7 mouse cellular contexts compared by ENCODE assay signal in the genomic region with DNA sequence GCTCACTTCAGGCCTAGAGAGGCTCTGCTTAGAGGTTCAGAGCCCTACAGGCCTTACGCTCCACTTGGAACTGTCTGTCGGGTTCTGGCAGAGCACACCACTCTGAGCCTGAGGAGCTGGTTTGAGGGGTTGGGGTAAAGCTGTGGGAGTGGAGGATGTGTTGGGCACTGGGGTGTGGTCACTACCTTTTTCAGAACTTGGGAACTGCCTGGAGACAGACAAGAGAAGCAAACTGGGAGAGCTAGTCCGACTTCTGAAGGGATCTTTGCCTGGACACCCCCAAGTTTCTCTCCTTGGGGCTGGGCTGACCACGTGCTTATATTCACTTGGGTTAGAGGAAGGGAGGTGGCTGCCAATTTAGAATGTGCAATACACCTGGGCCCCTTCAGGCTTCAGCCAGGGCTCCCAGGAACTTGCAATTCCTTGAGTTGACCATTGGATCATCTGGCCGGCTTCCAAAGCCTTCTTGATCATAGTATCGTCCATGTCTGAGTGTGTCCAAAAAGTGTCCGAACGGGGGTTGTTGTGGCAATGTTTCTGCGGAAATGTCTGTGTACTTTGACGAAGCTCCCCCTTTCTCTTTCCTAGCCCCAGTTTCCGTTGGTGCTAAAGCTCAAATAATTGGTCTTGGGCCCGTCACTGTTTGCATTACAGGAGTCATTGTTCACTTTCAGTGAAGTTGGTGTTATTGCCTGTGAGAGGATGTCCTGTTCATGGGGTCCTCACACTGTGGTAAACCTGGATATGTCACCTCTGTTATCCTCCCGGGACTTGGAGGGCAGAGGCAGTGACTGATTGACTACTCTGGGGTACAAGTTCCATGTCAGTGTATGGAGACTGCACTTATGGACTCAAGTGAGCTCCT. TPM values are rescaled to one million over a fixed set of nuclear protein-coding genes. Genes with fewer than 3 reads are reported as not detected.
A peak's percentile ranks its signal among the peaks of the same experiment; 100 is the strongest.
DNase-seq lines count a peak whose midpoint lies in the region; ATAC-seq and TF ChIP-seq lines count a peak whose summit lies in the region.

No protein-coding gene starts in this region.

- no peaks in the 10 kb centered on the region for H3K9me3 ChIP-seq in G1E (replicated peaks)
- H3K9me3 ChIP-seq in hindbrain, embryonic 12.5 days (replicated peaks) = no peaks in the 10 kb centered on the region
- H3K9me3 ChIP-seq in limb, embryonic 14.5 days (ENCODE audit: control insufficient read depth, low read length) = no peaks in the 10 kb centered on the region

- no peak for DNase-seq in G1E (ENCODE audit: low spot score)
- peak; percentile 38 for DNase-seq in limb, embryonic 14.5 days (ENCODE audit: low spot score)
- DNase-seq in frontal cortex, postnatal 36 days (ENCODE audit: low spot score in 2 of 2) = no peak
- no peak for DNase-seq in frontal cortex, postnatal 14 days (ENCODE audit: low spot score in 2 of 2)

- TF ChIP-seq POLR2A in bone marrow macrophage, adult 2 months (IDR thresholded peaks at IDR 0.05; ENCODE audit: borderline replicate concordance, low read depth, low read length) = no peak
- no peak for TF ChIP-seq POLR2A in limb, embryonic 14.5 days (IDR thresholded peaks at IDR 0.05; ENCODE audit: borderline replicate concordance, extremely low read depth, insufficient read depth, insufficient read length)

- WGBS in hindbrain, embryonic 12.5 days = 83% methylated on average over 13 of the region's 13 CpGs
- WGBS in limb, embryonic 14.5 days = 70% methylated on average over 13 of the region's 13 CpGs

- H3K36me3 ChIP-seq in G1E (replicated peaks) = peaks cover 4% of the 10 kb centered on the region
- H3K36me3 ChIP-seq in hindbrain, embryonic 12.5 days = no peaks in the 10 kb centered on the region
- no peaks in the 10 kb centered on the region for H3K36me3 ChIP-seq in limb, embryonic 14.5 days (ENCODE audit: control insufficient read depth, insufficient read depth, low read length)

- H3K27me3 ChIP-seq in G1E (ENCODE audit: insufficient read depth, low read length) = peaks cover 19% of the 10 kb centered on the region
- peaks cover 47% of the 10 kb centered on the region for H3K27me3 ChIP-seq in hindbrain, embryonic 12.5 days
- H3K27me3 ChIP-seq in limb, embryonic 14.5 days (ENCODE audit: control insufficient read depth, insufficient read depth, low read length) = no peaks in the 10 kb centered on the region

- H3K27ac ChIP-seq in bone marrow macrophage, adult 2 months (ENCODE audit: insufficient read depth, low read depth, low read length) = peak overlapping the region; percentile 88
- H3K27ac ChIP-seq in hindbrain, embryonic 12.5 days = no peak overlapping the region
- H3K27ac ChIP-seq in limb, embryonic 14.5 days (replicated peaks; ENCODE audit: low read depth, low read length) = peak overlapping the region; percentile 62

- no peak for TF ChIP-seq CTCF in G1E (IDR thresholded peaks at IDR 0.05; ENCODE audit: low read depth, low read length)
- no peak for TF ChIP-seq CTCF in bone marrow macrophage, adult 2 months (IDR thresholded peaks at IDR 0.05; ENCODE audit: low read depth, low read length)

- no peak for ATAC-seq in G1E (ENCODE audit: extremely low read depth, insufficient number of reproducible peaks, low FRiP score, poor library complexity, severe bottlenecking)
- no peak for ATAC-seq in hindbrain, embryonic 12.5 days (ENCODE audit: low FRiP score)
- ATAC-seq in limb, embryonic 14.5 days (ENCODE audit: low FRiP score, low read depth) = no peak
- ATAC-seq in cerebellum, adult (ENCODE audit: insufficient number of reproducible peaks, low FRiP score, low TSS enrichment) = no peak

- H3K4me3 ChIP-seq in G1E (ENCODE audit: low read depth, low read length) = peak overlapping the region; percentile 28; the same call in 1 of the 2 replicates
- peak overlapping the region; percentile 97 for H3K4me3 ChIP-seq in bone marrow macrophage, adult 2 months (ENCODE audit: insufficient read depth, low read length)
- H3K4me3 ChIP-seq in hindbrain, embryonic 12.5 days = no peak overlapping the region; the same call in 1 of the 2 replicates
- H3K4me3 ChIP-seq in limb, embryonic 14.5 days (replicated peaks; ENCODE audit: low read length) = peak overlapping the region; percentile 64

- H3K9ac ChIP-seq in hindbrain, embryonic 12.5 days = no peak overlapping the region
- peak overlapping the region; percentile 8 for H3K9ac ChIP-seq in limb, embryonic 14.5 days (ENCODE audit: low read depth, low read length, severe bottlenecking)

- peaks cover 83% of the 10 kb centered on the region for H3K4me1 ChIP-seq in G1E (ENCODE audit: insufficient read depth, low read depth, low read length)
- H3K4me1 ChIP-seq in bone marrow macrophage, adult 2 months (ENCODE audit: control insufficient read depth, insufficient read depth, low read length) = peaks cover 60% of the 10 kb centered on the region
- peaks cover 36% of the 10 kb centered on the region for H3K4me1 ChIP-seq in hindbrain, embryonic 12.5 days
- peaks cover 64% of the 10 kb centered on the region for H3K4me1 ChIP-seq in limb, embryonic 14.5 days (ENCODE audit: control insufficient read depth, insufficient read depth, low read length)

- H3K4me2 ChIP-seq in hindbrain, embryonic 12.5 days (replicated peaks) = peak overlapping the region; percentile 11; the same call in 1 of the 2 replicates
- H3K4me2 ChIP-seq in limb, embryonic 14.5 days (replicated peaks; ENCODE audit: low read depth, low read length, severe bottlenecking) = peak overlapping the region; percentile 56

RNA-seq across cellular contexts. Expression of a gene that starts 3.0 kb away (rescaled TPM):
- total RNA-seq in G1E (2014; fragmentation: Nextera tagmentation) (22.4 and 27.8 TPM in 2 replicates), G1E (2017) (100 and 124 TPM in 2 replicates)
- 5.9 and 10.4 TPM in 2 replicates for polyA plus RNA-seq in G1E (2012)
- 440 and 513 TPM in 2 replicates for polyA plus RNA-seq in bone marrow macrophage, adult 2 months (2012; ENCODE audit: insufficient read depth, insufficient read length, missing spikeins)
- 12.7 and 15.4 TPM in 2 replicates for polyA plus RNA-seq in hindbrain, embryonic 12.5 days (2016; fragmentation: Nextera tagmentation; extraction: Ambion mirVana)
- polyA plus RNA-seq in limb, embryonic 14.5 days (2012; rRNA removed) = 21.6 and 31.4 TPM in 2 replicates
- 61.5 and 61.6 TPM in 2 replicates for polyA plus RNA-seq in limb, embryonic 14.5 days (2014; fragmentation: Nextera tagmentation; extraction: Ambion mirVana)

RNA-seq across cellular contexts. Expression of a gene that starts 25.3 kb away (rescaled TPM):
- 955 and 998 TPM in 2 replicates for total RNA-seq in G1E (2014; fragmentation: Nextera tagmentation)
- total RNA-seq in G1E (2017) = 647 and 686 TPM in 2 replicates
- 112 and 237 TPM in 2 replicates for polyA plus RNA-seq in G1E (2012)
- polyA plus RNA-seq in bone marrow macrophage, adult 2 months (2012; ENCODE audit: insufficient read depth, insufficient read length, missing spikeins) = 220 and 226 TPM in 2 replicates
- 352 and 372 TPM in 2 replicates for polyA plus RNA-seq in hindbrain, embryonic 12.5 days (2016; fragmentation: Nextera tagmentation; extraction: Ambion mirVana)
- 530 and 577 TPM in 2 replicates for polyA plus RNA-seq in limb, embryonic 14.5 days (2012; rRNA removed)
- 499 and 500 TPM in 2 replicates for polyA plus RNA-seq in limb, embryonic 14.5 days (2014; fragmentation: Nextera tagmentation; extraction: Ambion mirVana)

RNA-seq across cellular contexts. Expression of a gene that starts 38.5 kb away (rescaled TPM):
- total RNA-seq in G1E (2014; fragmentation: Nextera tagmentation) = 17.8 and 25.6 TPM in 2 replicates
- total RNA-seq in G1E (2017) = 32.3 and 37.3 TPM in 2 replicates
- polyA plus RNA-seq in G1E (2012) = 60.9 and 74.1 TPM in 2 replicates
- polyA plus RNA-seq in bone marrow macrophage, adult 2 months (2012; ENCODE audit: insufficient read depth, insufficient read length, missing spikeins) = 12.5 and 14.6 TPM in 2 replicates
- polyA plus RNA-seq in hindbrain, embryonic 12.5 days (2016; fragmentation: Nextera tagmentation; extraction: Ambion mirVana) = 32.3 and 35.7 TPM in 2 replicates
- polyA plus RNA-seq in limb, embryonic 14.5 days (2012; rRNA removed) = 28.6 and 33.6 TPM in 2 replicates
- polyA plus RNA-seq in limb, embryonic 14.5 days (2014; fragmentation: Nextera tagmentation; extraction: Ambion mirVana) = 27.6 and 29.2 TPM in 2 replicates

RNA-seq across cellular contexts. Expression of a gene that starts 50.4 kb away (rescaled TPM):
- total RNA-seq in G1E (2014; fragmentation: Nextera tagmentation) = 183 and 186 TPM in 2 replicates
- total RNA-seq in G1E (2017) = 166 and 177 TPM in 2 replicates
- polyA plus RNA-seq in G1E (2012) = 67.7 and 76.9 TPM in 2 replicates
- polyA plus RNA-seq in bone marrow macrophage, adult 2 months (2012; ENCODE audit: insufficient read depth, insufficient read length, missing spikeins) = 78.6 and 81.2 TPM in 2 replicates
- 174 and 185 TPM in 2 replicates for polyA plus RNA-seq in hindbrain, embryonic 12.5 days (2016; fragmentation: Nextera tagmentation; extraction: Ambion mirVana)
- polyA plus RNA-seq in limb, embryonic 14.5 days (2012; rRNA removed) = 63.4 and 76.5 TPM in 2 replicates
- 43.8 and 47.2 TPM in 2 replicates for polyA plus RNA-seq in limb, embryonic 14.5 days (2014; fragmentation: Nextera tagmentation; extraction: Ambion mirVana)
